Mouse (Mus musculus) adrenal gland (tissue): Measurements from ENCODE around the gene Defa30.
"Not testable (repeated sequence)": the region's sequence is repeated elsewhere in the genome, so short reads cannot be mapped to it uniquely, and the experiment has no call there.

Source experiments
- intact Hi-C: fragments of 180-260 bp; cut with DNase I; formaldehyde crosslinking; loops from one replicate; pipeline ENCODE4 v1.15.1; 2025
- long read RNA-seq, 2 experiments: library from polyadenylated mRNA; unstranded; transcript quantifications; one replicate each; pipeline ENCODE4 v2.0.0; 2020; ENCODE audit warnings: borderline replicate concordance in 1 of 2; ENCODE audit not compliant: insufficient replicate concordance in 1 of 2

Gene Defa30
- long read RNA-seq, experiment 1 = 0 reads
- long read RNA-seq, experiment 2 = 0 reads

- intact Hi-C loops = not testable (repeated sequence)
Observed at GRCm38 (mm10) chr8:21134342-21134741, at the start of gene Defa30. Defa30 (plus strand) TSS chr8:21134642.

- intact Hi-C loops = no loop called here
Observed at GRCm38 (mm10) chr8:21093106-21093505, 41.3 kb upstream of the Defa30 start.

- intact Hi-C loops = not testable (repeated sequence)
Observed at GRCm38 (mm10) chr8:21095950-21096349, 38.5 kb upstream of the Defa30 start, which contains the start of gene Gm14851. Gm14851 (minus strand) TSS chr8:21096050.

GRCm38 (mm10) chr8:21161977-21162376 is 27.5 kb downstream of the Defa30 start, which contains the start of gene Defa22:
Defa22 (plus strand) TSS chr8:21162277.
- intact Hi-C loops = not testable (repeated sequence)
